Mouse (Mus musculus) cerebellum, adult 9-10 months (tissue): Measurements from ENCODE around the gene Parp3.
"Not testable (repeated sequence)": the region's sequence is repeated elsewhere in the genome, so short reads cannot be mapped to it uniquely, and the experiment has no call there.

ENCODE experiments used
- DNase-seq: peaks from one replicate; pipeline ENCODE4 v3.0.0; 2022

The Parp3 gene

GRCm38 (mm10) chr9:106476924-106477484 lies at the start of gene Parp3:
TSS of gene Parp3 (minus strand) at chr9:106476949.
- peak; percentile 100 for DNase-seq

- DNase-seq: no peak
Measured at GRCm38 (mm10) chr9:106519909-106520308, 43.2 kb upstream of the Parp3 start.

DNA sequence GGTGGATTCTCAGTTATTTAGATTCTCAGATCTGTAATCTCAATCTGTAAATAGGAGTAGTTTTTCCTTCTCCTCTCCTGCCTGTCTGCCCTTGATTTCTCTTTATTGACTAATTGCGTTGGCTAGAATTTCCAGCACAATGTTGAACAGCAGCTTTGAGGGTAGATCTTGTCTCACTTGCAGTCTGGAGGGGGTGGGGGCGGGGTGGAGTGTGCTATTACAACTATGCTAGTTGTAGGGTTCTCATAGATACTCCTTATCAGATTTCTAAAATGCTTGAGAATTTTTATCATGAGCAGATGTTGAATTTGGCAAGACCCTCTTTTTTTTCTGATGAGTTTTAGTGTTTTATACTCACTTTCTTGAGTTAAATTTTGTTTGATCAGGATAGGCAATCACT lies 42.7 kb upstream of the Parp3 start:
- DNase-seq: no peak

DNA sequence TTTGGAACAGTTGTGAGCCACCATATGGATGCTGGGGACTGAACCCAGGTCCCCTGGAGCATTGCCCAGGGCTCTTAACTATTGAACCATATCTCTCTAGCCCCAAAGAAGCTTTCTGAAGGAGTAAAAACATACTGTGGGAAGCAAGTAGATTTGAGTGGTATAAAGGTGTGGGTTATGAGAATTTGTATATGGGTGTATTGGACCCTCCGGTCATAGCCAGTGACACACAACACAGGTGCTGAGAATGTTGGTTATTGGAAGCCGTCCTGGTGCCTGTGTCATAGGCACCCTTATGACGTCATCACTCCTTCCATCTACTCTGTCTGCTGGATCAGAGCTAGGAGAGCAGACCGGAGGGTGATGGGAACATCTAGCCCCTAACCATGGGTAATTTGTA lies 37.5 kb upstream of the Parp3 start, which contains the start of gene Iqcf5:
Gene Iqcf5, plus strand, starts transcription at position 301 of the 400 bp plus-strand sequence.
- DNase-seq: no peak

- no peak for DNase-seq
Measured at GRCm38 (mm10) chr9:106513566-106513965, 36.8 kb upstream of the Parp3 start.

DNA sequence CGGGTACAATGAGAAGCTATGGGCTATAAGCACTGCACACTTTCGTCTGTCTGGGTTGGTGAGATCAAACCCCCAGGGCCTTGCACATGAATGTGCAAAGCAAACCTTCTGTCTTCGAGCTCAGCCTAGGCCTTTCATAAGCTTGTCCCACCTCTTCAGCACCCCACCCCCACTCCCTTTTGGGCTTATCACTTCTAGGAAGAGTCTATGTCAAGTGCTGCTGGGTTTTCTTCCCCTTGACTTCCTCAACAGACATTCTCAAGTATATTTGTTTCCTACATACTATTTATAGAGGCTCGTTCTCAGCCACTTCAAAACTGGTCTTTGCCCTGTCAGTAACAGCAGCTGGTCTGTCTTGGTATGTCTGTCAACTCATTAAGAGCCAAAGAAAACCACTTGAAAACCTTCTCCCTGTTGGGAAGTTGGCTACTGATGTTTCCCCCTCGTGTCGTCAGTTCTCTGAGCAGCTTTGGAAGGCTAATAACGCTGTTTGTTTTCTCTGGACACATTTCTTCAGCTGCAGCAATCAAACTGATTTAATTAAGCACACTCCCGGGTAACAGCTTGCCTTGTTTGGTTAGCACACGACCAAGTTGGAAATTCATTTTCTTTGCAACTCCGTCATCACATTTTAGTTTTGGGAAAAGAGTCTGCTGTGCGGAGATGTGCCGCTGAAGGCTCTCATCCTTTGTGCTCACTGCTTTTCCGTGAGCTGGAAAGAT lies 36.1 kb upstream of the Parp3 start:
- DNase-seq: no peak

GRCm38 (mm10) chr9:106509356-106509755 lies 32.6 kb upstream of the Parp3 start:
- no peak for DNase-seq

- DNase-seq: no peak
Measured at GRCm38 (mm10) chr9:106504246-106504645, 27.5 kb upstream of the Parp3 start.

GRCm38 (mm10) chr9:106501846-106502245 lies 25.1 kb upstream of the Parp3 start:
- DNase-seq: no peak

GRCm38 (mm10) chr9:106499667-106500066 lies 22.9 kb upstream of the Parp3 start, which contains the start of gene Iqcf1:
TSS of gene Iqcf1 (plus strand) at chr9:106499967.
- no peak for DNase-seq

- not testable (repeated sequence) for DNase-seq
Measured at GRCm38 (mm10) chr9:106487602-106488001, 10.9 kb upstream of the Parp3 start.

DNA sequence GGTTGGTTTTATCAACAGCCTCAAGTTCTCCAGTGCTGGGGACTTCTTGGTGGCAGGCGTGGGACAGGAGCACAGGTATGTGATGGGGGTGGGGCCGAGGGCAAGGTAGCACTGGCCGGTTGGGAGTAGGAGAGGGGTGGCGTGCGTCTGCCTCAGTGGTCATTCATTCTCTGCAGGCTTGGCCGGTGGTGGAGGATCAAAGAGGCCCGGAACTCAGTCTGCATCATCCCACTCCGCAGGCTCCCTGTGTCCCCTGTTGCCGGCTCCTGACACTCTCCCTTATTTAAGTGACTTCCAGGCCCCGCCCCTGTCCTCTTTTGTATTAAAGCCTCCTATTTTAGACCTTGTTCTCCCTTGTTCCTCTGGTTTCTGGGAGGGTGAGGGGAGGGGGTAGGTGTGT lies 8.3 kb upstream of the Parp3 start:
- no peak for DNase-seq

DNA sequence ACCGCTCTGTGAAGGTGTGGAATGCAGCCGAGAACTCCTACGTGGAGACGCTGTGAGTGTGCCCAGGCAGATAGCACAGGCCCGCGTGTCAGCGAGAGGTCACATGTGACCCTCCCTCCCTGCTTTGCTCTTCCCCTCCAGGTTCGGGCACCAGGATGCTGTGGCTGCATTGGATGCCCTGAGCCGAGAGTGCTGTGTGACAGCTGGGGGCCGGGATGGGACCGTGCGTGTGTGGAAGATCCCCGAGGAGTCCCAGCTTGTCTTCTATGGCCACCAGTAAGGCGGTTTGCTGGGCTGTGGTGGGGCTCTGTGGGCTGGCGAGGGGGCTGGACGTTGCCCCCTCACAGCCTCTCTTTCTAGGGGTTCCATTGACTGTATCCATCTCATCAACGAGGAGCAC lies 6.9 kb upstream of the Parp3 start:
- DNase-seq: no peak

DNA sequence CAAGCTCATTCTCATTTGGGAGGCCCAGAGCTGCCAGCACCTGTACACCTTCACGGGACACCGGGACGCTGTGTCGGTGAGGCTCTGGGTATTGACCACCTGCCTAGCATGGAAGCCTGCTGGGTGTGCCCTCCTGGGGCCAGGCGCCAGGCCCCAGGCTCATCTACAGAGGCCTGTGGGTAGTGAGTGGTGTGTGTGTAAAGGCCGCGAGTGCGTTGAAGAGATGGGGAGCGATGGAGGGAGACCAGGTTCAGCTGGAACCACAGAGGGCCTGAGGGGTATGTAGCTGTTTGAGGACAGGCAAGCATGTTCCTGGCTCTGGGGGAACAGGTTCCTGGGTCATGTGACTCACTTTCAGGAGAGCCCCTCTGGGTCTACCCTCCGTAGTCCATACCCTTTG lies 6.4 kb upstream of the Parp3 start:
- no peak for DNase-seq

GRCm38 (mm10) chr9:106482578-106483115 lies 5.9 kb upstream of the Parp3 start:
- no peak for DNase-seq

DNA sequence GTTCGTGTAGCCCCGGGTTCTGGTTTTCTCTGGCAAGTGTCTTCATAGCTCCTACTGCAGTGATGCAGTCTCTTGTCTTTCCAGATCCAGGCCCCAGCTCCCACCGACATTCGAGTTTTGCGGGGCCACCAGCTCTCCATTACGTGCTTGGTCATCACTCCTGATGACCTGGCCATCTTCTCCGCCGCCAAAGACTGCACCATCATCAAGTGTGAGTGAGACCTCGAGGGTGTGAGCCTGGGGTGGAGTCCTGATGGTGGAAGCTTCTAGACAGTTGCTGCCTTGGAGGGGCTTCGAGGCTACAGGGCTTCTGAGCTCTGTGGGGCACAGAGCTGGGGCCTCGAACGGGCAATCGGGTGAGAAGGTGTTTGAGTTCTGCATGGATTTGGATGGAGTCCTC lies 4.9 kb upstream of the Parp3 start:
- DNase-seq: no peak

GRCm38 (mm10) chr9:106481075-106481474 lies 4.3 kb upstream of the Parp3 start:
- DNase-seq: no peak

DNA sequence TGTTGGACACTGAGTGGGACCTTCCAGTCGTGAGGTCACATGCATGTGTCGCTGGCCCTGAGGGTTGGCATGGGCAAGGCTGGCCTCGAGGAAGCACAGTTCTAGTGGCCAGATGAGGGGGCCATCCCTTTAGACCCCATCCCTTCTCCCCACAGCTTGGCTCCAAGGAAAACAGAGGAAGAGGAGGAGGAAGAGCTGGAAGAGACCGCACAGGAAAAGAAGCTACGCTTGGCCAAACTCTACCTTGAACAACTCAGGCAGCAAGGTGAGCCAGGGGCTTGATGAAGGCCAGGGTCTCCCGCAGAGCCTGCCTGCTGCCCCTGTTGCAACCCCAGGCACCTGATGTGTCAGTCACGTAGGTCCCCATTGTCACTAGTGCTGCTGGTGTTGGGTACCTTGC lies 3.8 kb upstream of the Parp3 start:
- peak; percentile 13 for DNase-seq

DNA sequence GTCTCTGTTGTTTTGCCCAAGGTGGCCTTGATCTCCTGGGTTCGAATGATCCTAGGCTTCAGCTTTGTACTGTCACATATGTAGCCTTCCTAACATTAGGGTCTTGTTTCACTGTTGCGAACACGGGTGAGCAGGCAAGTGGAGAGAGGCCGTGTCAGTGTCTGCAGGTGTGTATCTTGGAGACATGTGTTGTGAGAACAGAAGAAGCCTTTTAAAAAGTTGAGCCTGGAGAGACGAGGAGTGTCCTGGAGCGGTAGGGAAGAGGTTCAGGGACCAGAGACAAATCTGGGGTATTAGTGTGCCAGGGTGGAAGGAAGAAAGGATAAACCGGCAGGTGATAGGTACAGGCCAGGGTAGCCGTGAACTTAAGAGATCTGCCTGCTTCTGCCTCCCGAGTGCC lies 1.4 kb upstream of the Parp3 start:
- DNase-seq: peak; percentile 36

DNA sequence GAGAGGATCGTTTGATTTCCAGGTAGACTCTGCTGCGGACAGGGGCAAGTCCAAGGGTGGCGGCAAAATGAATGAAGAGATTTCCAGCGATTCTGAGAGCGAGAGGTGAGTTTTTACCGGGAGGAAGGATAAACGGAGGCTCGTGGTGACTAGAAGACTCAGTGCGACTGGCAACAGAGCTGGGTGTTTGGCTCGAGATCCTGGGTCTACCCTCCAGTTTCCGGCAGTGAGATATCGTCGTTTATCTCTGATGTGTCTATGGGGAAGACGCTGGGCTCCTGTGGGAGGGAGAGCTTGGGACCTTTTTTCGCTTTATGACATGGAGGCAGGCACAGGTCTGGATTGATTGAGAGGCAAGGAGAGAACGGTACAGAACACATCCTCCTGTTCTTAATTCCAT lies 900 bp upstream of the Parp3 start:
- DNase-seq: peak; percentile 33

GRCm38 (mm10) chr9:106476002-106476923 lies 486 bp downstream of the Parp3 start:
- no peak for DNase-seq

DNA sequence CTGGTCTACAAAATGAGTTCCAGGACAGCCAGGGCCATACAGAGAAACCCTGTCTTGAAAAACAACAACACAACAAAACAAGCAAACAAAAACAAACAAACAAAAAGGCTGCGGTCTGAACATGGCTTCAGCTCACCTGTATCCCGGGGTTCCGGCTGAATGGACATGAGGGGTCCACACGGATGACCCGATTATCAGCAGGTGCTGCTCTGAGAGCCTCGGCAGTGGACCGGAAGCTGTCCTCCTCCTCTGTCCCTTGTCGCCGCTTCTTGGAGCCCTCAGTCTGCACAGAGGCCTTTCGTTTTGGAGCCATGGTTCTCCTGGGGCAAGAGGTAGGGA lies 1.1 kb downstream of the Parp3 start, which contains the start of gene Rrp9:
Gene Rrp9, plus strand, starts transcription at position 301 of the 339 bp plus-strand sequence.
- no peak for DNase-seq

- DNase-seq: peak; percentile 70
Measured at GRCm38 (mm10) chr9:106475046-106475445, 1.7 kb downstream of the Parp3 start.
